Mouse (Mus musculus) lung, adult 2 months (tissue): Measurements from ENCODE around the gene Bhlhe40. TPM values are rescaled to one million over a fixed set of nuclear protein-coding genes. Genes with fewer than 3 reads are reported as not detected.
A peak's percentile ranks its signal among the peaks of the same experiment; 100 is the strongest.

Source experiments
- DNase-seq: peaks from one replicate; pipeline ENCODE4 v3.0.0; 2022
- H3K4me1 ChIP-seq: fragments of 200-500 bp; 2 replicates; pipeline ENCODE4 v1.6.1; 2011; ENCODE audit warnings: low read length; ENCODE audit not compliant: control insufficient read depth, insufficient read depth
- H3K4me3 ChIP-seq: fragments of 200-500 bp; replicated peaks from 2 replicates; pipeline ENCODE3; 2011; ENCODE audit warnings: low read depth, mild to moderate bottlenecking, control low read depth, low read length; ENCODE audit errors: extremely low read depth
- CTCF ChIP-seq: fragments of 200-500 bp; IDR thresholded peaks from 2 replicates; pipeline ENCODE4 v1.5.1; 2011; ENCODE audit warnings: mild to moderate bottlenecking, low read length, control low read depth; ENCODE audit not compliant: insufficient read depth
- POLR2A ChIP-seq: fragments of 200-500 bp; IDR thresholded peaks from 2 replicates; pipeline ENCODE4 v1.6.1; 2011; ENCODE audit warnings: low read depth, mild to moderate bottlenecking, control low read depth, low read length, borderline replicate concordance; ENCODE audit errors: extremely low read depth
- WGBS: fragments of 180-500 bp; shearing (Covaris S2); methylation state at CpG from one replicate; pipeline ENCODE4 v1.1.7; 2018; 5-methylcytosine and 5-hydroxymethylcytosine counted together
- polyA plus RNA-seq: library from polyadenylated mRNA; depleted of rRNA; stranded (reverse); fragments of >200 nt; gene quantifications from 2 replicates; pipeline ENCODE4 v1.2.3, GENCODE M21; 2012; rRNA removed

Bhlhe40 gene
- polyA plus RNA-seq = 14.6 and 14.9 TPM in 2 replicates

DNA sequence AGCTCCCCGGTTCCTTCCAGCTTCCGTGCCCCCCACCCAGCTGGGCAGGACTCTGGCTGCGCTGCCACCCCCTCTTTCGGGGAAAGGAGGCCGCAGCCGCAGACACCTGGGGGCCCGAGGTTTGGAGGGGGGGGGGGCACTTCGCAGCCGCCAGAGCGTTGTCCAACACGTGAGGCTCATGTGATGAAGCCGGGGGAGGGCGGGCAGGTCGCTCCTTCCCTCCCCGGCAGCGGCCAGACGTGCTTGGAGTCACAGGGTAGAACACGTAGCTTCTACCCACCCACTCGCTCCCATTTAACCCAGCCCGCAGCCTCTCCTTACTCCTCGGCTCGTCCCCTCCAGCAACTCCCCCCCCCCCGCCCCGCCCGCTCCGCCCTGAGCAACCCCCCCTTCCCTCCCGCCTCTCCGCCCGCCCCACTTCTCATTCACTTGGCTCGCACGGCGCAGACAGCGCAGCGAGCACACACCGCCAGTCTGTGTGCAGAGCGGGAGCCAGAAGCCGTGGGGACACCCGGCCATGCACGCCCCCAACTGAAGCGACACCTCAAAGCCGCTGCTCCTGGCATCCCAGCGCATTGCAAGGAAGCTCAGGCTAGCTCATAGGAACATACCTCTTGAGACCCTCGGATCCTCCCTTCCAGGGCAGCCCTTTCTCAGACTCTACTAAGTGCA lies at the start of gene Bhlhe40:
Bhlhe40 (plus strand) TSS at position 424 of the 672 bp plus-strand sequence.
- Histone ChIP-seq H3K4me1 (peaks cover 7% of the 10 kb centered on the region), H3K4me3 (peak within 1 kb of the TSS; percentile 91)
- TF ChIP-seq POLR2A (peak; percentile 86), CTCF (no peak)
- WGBS = under 1% methylated on average over 30 of the region's 43 CpGs
- DNase-seq = peak; percentile 85

DNA sequence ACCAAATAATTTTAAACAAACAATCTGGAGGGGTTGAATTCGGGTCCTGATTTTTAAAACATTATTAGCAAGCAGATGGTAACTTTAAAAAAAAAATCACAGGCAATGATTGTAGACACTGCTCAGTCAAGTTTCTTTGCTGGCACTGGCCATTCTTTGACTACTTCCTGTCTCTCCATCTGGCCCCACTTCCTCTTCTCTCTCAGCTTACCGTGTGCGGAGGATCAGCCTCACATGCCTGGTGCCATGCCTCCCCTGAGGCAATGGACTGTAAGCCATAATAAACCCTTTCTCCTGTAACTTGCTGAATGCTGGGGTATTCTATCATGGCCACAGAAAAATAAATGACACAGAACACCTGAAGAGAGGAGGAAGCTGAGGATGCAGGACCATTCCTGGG lies 48.8 kb upstream of the Bhlhe40 start:
- Histone ChIP-seq H3K4me1 (peaks cover 4% of the 10 kb centered on the region; the same call in 1 of the 2 replicates), H3K4me3 (no peak overlapping the region)
- no peak for DNase-seq
- TF ChIP-seq POLR2A (no peak), CTCF (no peak)
- 41% methylated on average over 3 of the region's 3 CpGs for WGBS

DNA sequence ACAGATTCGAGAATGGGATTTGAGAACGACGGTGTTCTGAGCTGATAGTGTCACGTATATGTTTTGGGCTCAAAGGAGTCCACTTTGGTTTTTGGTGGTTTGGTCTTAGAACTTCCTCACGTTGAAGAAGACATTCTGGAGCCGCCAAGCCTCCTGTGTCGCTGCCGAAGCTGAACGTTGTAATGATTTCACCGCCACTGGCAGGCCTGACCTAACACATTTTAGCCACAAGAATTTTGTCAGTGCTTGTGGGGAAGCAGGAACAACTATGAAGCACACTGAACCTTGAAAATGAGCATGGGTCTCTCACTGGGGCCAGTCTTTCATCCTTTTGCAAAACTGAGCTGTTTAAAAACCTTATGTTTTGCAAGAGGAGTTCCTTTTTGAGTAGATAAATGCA lies 42.4 kb upstream of the Bhlhe40 start:
- WGBS = 77% methylated on average over 10 of the region's 10 CpGs
- H3K4me1 ChIP-seq = no peaks in the 10 kb centered on the region
- no peak for TF ChIP-seq POLR2A
- no peak for TF ChIP-seq CTCF
- no peak for DNase-seq
- H3K4me3 ChIP-seq = no peak overlapping the region

DNA sequence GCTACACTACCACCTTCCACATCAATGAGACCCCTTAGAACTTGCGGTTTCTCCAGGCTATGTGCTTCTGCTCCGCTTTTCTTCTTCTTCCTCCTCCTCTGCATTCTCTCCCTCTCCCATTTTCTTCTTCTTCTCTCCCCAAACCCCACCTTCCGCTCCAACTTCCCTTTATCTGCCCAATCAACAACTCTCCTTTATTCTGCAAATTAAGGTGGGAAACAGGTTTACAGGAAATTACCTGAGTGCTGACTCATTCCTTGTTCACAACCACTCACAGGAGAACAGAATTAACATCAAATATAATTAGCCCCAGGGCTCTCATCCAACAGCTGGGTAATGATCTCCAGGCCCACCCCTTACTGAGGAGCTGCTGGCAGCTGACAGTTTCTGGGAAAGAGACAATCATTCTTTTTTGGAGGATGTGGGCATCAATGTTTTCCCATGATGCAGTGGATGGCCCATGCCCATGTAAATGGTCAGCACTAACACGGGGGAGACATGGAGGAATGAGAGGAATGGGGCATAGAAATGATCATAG lies 37.3 kb upstream of the Bhlhe40 start:
- DNase-seq = no peak
- Histone ChIP-seq H3K4me3 (no peak overlapping the region), H3K4me1 (no peaks in the 10 kb centered on the region)
- 86% methylated on average over 4 of the region's 4 CpGs for WGBS
- no peak for TF ChIP-seq CTCF
- no peak for TF ChIP-seq POLR2A

DNA sequence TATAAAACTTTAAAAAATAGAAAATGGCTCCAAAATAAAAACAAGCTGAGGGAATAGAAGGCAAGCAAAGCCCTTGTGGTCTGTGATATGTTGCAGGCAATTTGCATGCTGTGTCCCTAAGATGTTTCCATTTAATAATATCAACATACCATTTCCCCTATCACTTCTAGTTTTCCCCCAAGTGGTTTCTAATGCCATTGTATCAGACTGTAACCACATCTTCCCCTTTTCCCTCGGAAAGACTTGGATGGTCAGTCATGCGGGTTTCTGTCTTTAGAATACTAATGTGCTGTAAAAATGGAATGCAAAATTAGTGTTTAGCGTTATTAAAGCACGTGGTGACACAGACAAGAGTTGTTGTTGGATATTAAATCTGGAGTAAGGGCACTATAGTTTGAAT lies 35.5 kb upstream of the Bhlhe40 start:
- TF ChIP-seq POLR2A (no peak), CTCF (no peak)
- DNase-seq = no peak
- Histone ChIP-seq H3K4me3 (no peak overlapping the region), H3K4me1 (no peaks in the 10 kb centered on the region)
- WGBS = 83% methylated on average over 4 of the region's 4 CpGs

DNA sequence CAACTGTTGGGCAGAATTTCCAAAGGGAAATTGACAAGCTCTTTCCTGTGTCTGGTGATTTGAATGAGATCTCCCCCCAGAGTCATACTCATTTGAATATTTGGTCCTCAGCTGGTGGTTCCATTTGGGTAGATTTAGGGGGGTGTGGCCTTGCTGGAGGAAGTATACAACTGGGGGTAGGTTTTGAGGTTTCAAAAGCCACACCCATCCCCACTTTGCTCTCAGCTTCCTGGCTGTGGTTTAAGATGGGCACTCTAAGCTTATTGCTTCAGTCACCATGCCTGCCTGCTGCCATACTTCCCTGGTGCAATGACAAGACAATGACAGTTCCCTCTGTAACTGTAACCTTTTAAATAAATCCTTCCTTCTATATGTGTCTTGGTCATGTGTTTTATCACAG lies 29.7 kb upstream of the Bhlhe40 start:
- no peak for TF ChIP-seq POLR2A
- no peak for TF ChIP-seq CTCF
- no peak for DNase-seq
- H3K4me1 ChIP-seq = no peaks in the 10 kb centered on the region

DNA sequence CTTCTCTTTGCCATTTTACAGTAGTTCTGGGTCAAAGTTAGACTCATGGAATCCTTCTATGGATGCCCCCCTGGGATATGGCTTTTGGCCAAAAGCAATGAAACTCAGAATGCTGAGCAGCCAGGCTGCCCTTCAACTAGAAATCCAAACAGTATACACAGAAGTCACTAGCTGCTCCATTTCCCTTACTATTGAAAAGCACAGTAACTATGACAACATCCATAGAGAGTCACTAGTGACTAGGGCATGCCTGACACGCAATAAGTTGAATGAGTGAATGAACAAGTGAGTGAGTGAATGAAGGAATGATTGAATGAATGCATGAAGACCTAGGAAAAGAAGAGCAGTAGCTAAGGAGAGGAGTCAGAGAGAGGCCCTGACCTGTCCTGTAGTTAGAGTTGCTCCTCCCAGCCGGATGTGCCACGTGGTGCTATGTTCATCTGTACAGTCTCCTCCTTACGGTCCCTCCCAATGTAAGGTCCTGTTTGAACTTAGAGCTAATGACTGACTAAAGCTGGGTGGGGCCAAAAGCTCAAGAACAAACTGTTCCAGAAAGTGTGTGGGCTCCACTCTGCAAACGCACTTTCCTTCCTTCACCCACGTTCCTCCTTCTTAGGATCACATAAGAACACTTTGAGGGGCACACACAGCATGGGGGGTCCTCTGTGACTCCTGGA lies 22.1 kb upstream of the Bhlhe40 start:
- TF ChIP-seq CTCF (no peak), POLR2A (no peak)
- Histone ChIP-seq H3K4me3 (no peak overlapping the region), H3K4me1 (no peaks in the 10 kb centered on the region)
- DNase-seq = no peak
- WGBS = 66% methylated on average over 6 of the region's 6 CpGs

More for the DNA sequence above, 29.7 kb upstream of the Bhlhe40 start:
- no peak overlapping the region for H3K4me3 ChIP-seq

DNA sequence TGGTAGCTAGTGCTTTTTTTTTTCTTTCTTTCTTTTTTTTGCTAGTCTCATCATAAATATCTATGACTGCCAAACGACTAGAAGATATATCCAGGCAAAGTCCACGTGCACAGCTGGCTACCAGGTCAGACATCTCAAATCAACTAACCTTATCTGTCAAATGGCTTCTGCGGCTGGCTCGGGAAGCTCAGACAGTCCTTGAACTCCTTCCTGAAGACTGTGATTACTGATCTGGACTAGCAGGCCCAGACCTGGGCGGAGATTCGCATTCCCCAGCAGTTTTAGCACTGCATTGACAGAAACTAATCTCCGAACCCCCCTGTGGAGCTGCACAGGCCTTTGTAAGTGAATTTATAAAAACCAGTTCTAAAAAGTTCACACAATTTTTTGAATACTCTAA lies 18.4 kb upstream of the Bhlhe40 start:
- DNase-seq = no peak
- no peaks in the 10 kb centered on the region for H3K4me1 ChIP-seq
- H3K4me3 ChIP-seq = no peak overlapping the region
- TF ChIP-seq CTCF (no peak), POLR2A (no peak)
- 75% methylated on average over 7 of the region's 7 CpGs for WGBS

DNA sequence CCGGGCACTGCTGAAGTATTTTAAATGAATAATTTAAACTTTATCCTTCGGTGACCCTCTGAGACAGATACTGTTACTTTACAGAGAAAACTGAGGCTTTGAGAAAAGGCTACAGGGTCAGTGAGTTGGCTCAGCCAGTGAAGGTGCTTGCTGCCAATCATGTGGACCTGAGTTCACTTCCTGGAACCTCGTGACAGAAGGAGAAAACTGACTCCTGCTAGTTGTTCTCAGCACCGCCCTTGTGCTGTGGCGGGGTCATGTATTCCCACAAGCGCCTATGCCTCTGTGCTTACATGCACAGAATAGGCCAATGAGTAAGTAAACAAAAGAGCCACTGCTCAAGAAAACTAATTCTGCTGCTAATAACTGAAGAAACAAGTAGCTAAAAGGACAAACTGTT lies 17.4 kb upstream of the Bhlhe40 start:
- Histone ChIP-seq H3K4me1 (no peaks in the 10 kb centered on the region), H3K4me3 (no peak overlapping the region)
- DNase-seq = no peak
- 71% methylated on average over 6 of the region's 6 CpGs for WGBS
- TF ChIP-seq CTCF (no peak), POLR2A (no peak)

DNA sequence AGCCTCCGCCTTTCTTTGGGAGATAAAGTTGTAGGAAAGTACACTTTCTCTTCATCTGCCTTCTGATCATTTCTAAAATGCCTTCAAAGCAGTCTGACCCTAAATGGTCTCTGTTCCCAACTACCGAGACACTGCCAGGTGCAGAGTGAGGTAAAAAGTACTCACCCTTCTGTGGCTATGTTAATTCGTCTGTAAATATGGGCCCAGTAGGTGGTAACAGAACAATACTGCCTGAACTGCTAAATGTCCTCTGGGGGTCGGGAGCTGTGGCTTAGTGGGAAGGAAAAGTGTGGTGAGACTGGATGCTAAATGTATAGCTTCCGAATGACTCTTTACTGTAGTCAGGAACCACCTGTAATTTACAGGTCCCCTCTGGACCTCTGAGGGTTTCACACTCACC lies 16.1 kb upstream of the Bhlhe40 start:
- WGBS = 77% methylated on average over 5 of the region's 5 CpGs
- Histone ChIP-seq H3K4me1 (no peaks in the 10 kb centered on the region), H3K4me3 (no peak overlapping the region)
- DNase-seq = no peak
- no peak for TF ChIP-seq CTCF
- no peak for TF ChIP-seq POLR2A
